Mouse (Mus musculus) thymus, postnatal 0 days (tissue): ENCODE measurements around the gene Agtrap. TPM values are rescaled to one million over a fixed set of nuclear protein-coding genes. Genes with fewer than 3 reads are reported as not detected.

Experiments used
- DNase-seq: peaks from one replicate; pipeline ENCODE4 v3.0.0-alpha.2; 2015; ENCODE audit warnings: low spot score
- polyA plus RNA-seq: library from polyadenylated mRNA; unstranded; fragments of >200 nt; fragmentation: Nextera tagmentation; extraction: Ambion mirVana; gene quantifications from 2 replicates; pipeline ENCODE4 v1.2.1, GENCODE M21; 2015

Gene Agtrap
- polyA plus RNA-seq, 1 experiment from 2014 or later, result 45.2 TPM

DNA sequence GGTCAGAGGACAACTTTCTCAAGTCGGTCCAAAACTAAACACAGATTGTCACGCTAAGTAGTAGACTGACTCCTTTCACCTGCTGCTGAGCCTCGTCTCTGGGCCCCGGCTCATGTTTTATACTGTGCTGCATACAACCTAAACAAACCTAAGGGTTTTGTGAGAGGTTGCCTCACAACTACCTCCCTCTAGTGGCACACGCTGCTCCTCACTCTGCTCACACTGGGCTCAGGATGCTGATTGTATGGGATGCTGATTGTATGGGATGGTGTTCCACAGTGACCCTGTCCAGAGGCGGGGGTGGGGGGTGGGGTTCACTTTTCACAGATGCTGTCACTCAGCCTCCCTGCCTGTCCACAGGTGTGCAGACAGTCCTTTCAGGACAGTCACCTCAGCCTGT is 8.6 kb downstream of the Agtrap start:
- DNase-seq, result no peak

DNA sequence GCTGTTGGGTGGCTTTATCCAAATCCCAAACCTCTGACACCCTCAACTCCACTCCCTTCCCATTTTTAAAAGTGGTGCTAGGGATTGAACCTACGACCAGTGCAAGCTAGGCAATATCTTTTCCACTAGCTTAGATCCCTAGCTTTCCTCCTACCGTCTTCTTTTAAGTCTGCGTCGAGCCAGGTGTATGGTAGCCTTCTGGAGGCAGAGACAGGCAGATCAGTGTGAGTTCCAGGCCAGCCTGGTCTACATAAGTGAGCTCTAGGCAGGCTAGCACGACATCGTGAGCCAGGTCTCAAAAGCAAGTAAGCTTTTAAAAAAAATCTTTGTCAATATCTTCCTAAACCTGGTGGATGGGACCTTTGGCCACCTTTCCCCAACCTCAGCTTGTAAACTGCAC is 11.9 kb downstream of the Agtrap start:
- no peak for DNase-seq

GRCm38 (mm10) chr4:148075259-148075658 is 12.6 kb downstream of the Agtrap start:
- peak; percentile 77 for DNase-seq

DNA sequence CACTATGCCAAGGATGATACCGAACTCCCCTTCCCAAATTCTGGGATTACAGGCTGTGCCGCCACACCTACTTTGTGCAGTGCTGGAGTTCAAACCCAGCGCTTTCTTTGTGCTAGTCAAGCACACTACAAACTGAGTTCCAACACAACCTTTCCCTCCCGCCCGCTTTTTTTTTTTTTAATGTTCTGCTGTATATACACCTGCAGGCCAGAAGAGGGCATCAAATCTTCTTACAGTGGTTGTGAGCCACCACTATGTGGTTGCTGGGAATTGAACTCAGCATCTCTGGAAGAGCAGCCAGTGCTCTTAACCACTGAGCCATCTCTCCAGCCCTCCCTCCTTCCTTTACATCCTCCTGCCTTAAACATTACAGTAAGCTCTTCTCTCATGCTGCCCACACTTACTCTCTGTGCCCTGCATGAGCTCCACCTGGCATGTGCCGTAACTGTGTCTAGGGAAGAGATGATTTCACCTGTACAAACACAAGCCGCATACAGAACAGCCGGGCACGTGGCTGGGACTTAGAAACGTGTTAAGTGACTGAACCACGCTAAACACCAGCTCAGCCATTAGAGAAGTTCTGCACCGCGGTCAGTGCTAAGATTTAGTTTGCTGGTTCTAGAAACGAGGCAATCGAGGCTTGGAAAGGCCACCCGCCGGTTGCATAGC is 13.2 kb downstream of the Agtrap start:
- peak; percentile 55 for DNase-seq

- DNase-seq, result no peak
Measured at GRCm38 (mm10) chr4:148071508-148071907, 16.3 kb downstream of the Agtrap start.

GRCm38 (mm10) chr4:148069602-148070218 is 18.1 kb downstream of the Agtrap start:
- DNase-seq, result no peak

- no peak for DNase-seq
Measured at GRCm38 (mm10) chr4:148067346-148067745, 20.5 kb downstream of the Agtrap start.

GRCm38 (mm10) chr4:148066401-148066744 is 21.5 kb downstream of the Agtrap start:
- no peak for DNase-seq

GRCm38 (mm10) chr4:148065702-148066400 is 22.0 kb downstream of the Agtrap start:
- DNase-seq, result no peak

- no peak for DNase-seq
Measured at GRCm38 (mm10) chr4:148061086-148061480, 26.7 kb downstream of the Agtrap start.

DNA sequence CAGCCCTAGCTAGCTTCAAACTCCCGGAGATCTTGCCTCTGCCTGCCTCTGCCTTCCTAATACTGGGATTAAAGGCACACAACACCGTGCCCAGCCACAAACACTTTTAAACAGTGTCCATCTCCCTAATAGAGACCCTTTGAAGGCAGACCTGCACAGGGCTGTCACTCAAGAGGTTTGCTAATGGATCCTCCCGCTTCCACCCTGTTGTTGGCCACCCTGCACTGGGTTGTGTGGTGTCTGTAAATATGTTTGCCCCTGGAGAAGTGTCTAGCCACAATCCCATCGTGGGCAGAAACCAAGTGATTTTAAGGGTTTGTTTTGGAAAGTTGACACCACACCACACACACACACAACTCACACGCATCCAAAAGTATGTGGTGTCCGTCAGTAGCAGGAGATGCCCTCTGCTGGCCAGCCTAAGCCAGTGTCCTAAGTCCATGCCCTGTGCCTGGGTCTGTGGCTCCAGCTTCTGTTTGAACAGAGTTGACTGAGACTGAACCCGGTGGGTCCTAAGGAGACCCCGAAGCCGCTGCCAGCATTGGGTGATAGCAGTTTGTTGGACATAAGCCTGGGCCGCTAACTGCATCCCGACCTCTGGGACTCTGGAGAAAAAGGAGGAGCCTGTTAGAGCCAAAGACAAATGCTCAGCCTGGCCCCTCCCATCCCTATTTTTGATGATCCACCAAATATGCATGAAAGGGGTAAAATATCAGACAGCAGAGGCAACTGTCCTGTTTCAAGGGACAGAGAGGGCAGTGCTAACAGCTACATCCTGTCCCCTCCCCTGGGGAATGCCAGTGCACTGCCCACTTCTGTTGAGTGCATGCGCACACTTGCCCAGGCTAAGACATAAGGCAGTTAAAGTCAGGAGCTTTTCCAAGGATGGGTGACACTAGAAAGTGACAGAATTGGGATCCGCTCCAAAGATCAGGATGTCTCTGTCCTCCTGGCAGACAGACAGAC is 27.4 kb downstream of the Agtrap start:
- no peak for DNase-seq

- no peak for DNase-seq
Measured at GRCm38 (mm10) chr4:148058993-148059392, 28.8 kb downstream of the Agtrap start.

GRCm38 (mm10) chr4:148058218-148058819 is 29.5 kb downstream of the Agtrap start:
- no peak for DNase-seq

DNA sequence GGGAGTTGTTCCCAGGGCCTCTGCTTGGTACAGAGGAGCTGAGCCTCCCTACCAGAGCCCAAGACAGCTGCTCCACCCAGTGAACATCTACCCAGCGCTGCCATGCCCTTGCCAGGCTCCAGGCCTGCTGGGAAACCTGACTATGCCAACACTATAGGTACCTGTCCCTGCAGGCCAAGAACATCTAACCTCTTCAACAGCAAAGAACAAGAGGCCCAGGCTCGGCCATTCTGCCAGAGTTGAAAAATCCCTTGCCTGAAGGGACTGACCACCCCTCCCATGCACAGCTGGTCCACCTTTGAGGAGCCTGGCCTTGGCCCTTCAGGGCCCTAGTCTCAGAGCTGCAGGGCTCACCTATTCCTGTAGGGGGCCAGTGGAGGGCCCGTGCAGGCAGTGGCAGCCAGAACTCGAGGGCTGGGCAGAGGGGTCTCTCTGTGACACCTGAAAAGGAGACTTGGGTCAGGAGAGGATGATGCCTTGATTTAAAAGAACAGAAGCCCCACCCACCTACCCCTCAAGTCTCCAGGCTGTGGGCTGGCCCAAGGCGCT is 30.1 kb downstream of the Agtrap start:
- DNase-seq, result no peak

- DNase-seq, result no peak
Measured at GRCm38 (mm10) chr4:148056801-148057200, 31.0 kb downstream of the Agtrap start.

DNA sequence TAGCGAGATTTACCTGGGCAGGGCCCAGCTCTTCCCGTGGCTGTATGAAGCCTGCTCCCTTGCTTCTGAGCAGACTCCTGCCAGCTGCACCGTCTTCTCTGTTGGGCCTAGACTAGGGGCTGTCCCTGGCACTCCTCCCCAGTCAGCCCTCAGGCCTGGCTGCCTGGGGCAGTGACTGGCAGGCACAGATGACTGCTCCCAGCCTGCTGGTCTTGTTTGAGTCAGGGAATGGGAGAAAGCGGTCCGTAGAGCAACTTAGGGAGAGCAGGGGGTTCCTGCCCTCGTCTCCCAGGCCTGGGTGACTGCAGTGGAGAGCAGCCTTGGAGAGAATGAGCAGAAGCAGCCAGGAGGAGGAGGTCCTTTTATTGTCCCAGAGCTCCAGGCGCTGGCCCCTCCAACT is 31.6 kb downstream of the Agtrap start:
- no peak for DNase-seq

- DNase-seq, result no peak
Measured at GRCm38 (mm10) chr4:148054961-148055695, 32.7 kb downstream of the Agtrap start.

GRCm38 (mm10) chr4:148053417-148053920 is 34.4 kb downstream of the Agtrap start:
- DNase-seq, result no peak

DNA sequence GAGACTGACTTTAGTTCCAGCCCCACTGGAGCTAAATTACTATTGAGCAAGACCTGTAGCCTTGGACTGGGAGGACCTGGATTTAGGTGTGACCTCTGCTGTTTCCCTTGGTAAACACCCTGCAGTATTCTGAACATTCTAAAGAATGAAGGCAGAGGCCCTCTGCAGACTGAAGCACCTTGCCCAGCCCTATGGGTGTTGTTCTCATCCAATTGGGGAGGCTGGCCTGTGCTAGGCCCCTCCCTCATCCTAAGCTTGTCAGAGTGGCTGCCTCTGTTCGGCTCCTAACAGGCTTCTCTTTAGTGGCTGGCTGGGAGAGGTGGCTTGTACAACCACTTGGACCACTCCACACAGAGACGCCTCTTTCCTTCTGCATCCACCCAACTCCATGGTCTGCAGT is 34.9 kb downstream of the Agtrap start:
- DNase-seq, result no peak

DNA sequence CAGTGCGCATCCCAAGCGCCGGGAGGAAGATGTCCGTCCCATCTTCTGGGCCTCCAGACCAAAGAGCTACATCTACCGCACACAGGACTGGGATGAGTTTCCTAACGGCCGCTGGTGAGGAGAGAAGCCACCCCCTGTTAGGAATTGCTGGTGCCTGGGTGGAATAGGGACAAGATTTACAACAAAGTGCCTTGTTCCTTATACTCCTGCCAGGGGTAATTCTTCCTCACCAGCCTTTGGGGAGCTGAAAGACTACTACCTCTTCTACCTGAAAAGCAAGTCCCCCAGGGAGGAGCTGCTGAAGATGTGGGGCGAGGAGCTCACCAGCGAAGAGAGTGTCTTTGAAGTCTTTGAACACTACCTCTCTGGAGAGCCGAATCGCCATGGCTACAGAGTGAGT is 35.9 kb downstream of the Agtrap start:
- DNase-seq, result no peak
